Mouse (Mus musculus) gastrocnemius, adult 18-20 months (tissue): ENCODE results near the gene N4bp2l2. TPM values are rescaled to one million over a fixed set of nuclear protein-coding genes. Genes with fewer than 3 reads are reported as not detected.

ENCODE experiments used
- DNase-seq: peaks from one replicate; pipeline ENCODE4 v3.0.0; 2021; ENCODE audit warnings: low spot score
- total RNA-seq, 2 experiments: library from RNA; stranded (reverse); gene quantifications; 2 replicates each; pipeline ENCODE4 v1.2.3; 2021

Gene N4bp2l2
- total RNA-seq, 2 experiments from 2014 or later: 24.1 to 34.5 TPM

DNA sequence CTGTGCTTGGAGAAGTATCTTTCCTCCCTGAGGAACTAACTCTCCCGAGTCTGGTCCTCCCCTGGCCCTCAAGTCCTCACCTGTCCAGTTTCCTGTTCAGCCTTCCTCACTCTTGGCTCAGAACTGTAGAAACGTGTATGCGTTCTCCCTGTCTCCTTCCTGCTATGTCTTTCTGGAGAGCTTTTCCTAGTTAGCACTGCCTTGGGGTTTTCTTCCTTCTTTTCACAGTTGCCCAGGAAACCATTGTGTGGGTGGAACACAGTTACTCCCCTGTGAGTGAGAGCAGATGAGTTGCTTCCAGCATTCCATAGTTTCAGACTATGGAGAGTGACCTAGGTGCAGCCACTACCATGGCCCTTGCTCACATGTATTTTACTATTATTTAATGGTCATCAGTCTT, 99.8 kb downstream of the N4bp2l2 start:
- DNase-seq: no peak

GRCm38 (mm10) chr5:150564426-150564825, 101.6 kb downstream of the N4bp2l2 start:
- DNase-seq: no peak

GRCm38 (mm10) chr5:150561783-150562182, 104.2 kb downstream of the N4bp2l2 start:
- no peak for DNase-seq

DNA sequence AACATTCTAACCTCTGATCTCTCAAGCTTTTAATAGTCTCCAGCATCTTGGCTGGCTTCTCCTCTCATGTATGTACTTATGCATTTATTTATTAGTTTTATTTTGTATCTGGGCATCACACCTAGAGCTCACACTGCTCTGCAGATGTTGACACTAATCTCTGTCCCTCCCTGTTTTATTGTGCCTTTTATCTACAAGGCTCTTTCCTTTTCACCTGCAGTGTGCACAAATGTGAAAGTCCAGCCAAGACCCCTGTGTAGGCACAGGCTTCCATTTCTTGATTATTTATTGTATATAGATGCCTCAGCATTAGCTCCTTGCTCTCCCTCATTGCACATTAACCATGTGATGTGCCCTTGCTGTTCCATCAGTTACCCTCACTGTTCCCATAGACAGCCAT, 104.6 kb downstream of the N4bp2l2 start:
- DNase-seq: no peak

DNA sequence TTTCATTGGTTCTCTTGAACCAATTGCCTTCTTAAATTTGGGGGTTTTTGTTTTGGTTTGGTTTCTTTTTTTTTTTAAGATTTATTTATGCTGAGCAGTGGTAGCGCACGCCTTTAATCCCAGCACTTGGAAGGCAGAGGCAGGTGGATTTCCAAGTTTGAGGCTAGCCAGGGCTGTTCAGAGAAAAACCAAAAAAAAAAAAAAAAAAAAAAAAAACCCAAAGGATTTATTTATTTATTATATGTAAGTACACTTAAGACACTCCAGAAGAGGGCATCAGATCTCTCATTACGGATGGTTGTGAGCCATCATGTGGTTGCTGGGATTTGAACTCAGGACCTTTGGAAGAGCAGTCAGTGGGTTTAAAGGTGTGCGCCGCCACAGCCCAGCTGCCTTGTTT, 105.1 kb downstream of the N4bp2l2 start:
- no peak for DNase-seq

GRCm38 (mm10) chr5:150559519-150560103, 106.4 kb downstream of the N4bp2l2 start:
- no peak for DNase-seq

Other genes starting within 250 kb of the N4bp2l2 start
- gene Zar1l, start 148.0 kb downstream of the N4bp2l2 start, total RNA-seq: not detected
- gene Brca2, start 143.6 kb downstream of the N4bp2l2 start, total RNA-seq: 1 to 10 TPM; 1.1 to 1.4 TPM
- gene N4bp2l1, start 69.0 kb downstream of the N4bp2l2 start, total RNA-seq: 1 to 10 TPM; 2.5 to 3.3 TPM
- 10 to 100 TPM; 21.2 to 22.2 TPM for gene Pds5b, start 7.6 kb upstream of the N4bp2l2 start, total RNA-seq